Comparison of ENCODE assay signal across 17 mouse cellular contexts in the genomic region with DNA sequence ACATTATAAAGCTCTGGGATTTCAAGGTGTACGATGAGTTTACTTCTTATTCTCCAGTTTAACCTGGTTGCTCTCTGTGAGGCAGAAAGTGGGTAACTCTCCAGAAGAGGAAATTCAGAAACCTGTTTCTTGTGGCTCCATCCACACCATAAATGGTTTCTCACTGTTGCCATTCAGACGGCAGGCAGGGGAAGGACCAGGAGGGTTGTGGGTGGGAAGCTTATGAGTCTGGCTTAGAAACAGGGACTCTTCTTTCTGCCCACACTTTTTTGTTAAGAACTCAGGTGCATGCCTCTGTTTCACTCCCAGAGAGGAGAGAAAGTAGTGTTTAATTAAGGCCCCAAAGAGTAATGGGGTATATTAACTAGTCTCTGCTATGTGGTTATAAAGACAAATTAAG.
"Had no signal": no experiment of that assay in that cellular context is flagged by ENCODE, and none has a peak within 500 bp of the region (broad histone marks: within the 10 kb centered on the region; RNA-seq: fewer than 3 reads in every experiment).

No protein-coding gene starts in this region.

- DNase-seq: cerebellum, adult 8-10 months; cerebellum, adult 9-10 months; cerebellum, postnatal 36 days had no signal

- H3K27ac ChIP-seq: embryonic facial prominence, embryonic 10.5 days; embryonic facial prominence, embryonic 12.5 days; embryonic facial prominence, embryonic 13.5 days; embryonic facial prominence, embryonic 15.5 days; forebrain, embryonic 10.5 days; forebrain, embryonic 12.5 days; forebrain, embryonic 13.5 days; forebrain, embryonic 15.5 days; gastrocnemius, adult 2 months; heart, adult 2 months had no signal

- ATAC-seq: forebrain, embryonic 14.5 days had no signal

- H3K4me2 ChIP-seq: embryonic facial prominence, embryonic 12.5 days; embryonic facial prominence, embryonic 13.5 days; embryonic facial prominence, embryonic 15.5 days; forebrain, embryonic 12.5 days; forebrain, embryonic 13.5 days; forebrain, embryonic 15.5 days had no signal

- H3K4me3 ChIP-seq: embryonic facial prominence, embryonic 10.5 days; embryonic facial prominence, embryonic 12.5 days; embryonic facial prominence, embryonic 13.5 days; embryonic facial prominence, embryonic 15.5 days; erythroblast, embryonic 14.5 days; forebrain, embryonic 10.5 days; forebrain, embryonic 12.5 days; forebrain, embryonic 13.5 days; forebrain, embryonic 15.5 days; gastrocnemius, adult 2 months; heart, adult 2 months; heart, embryonic 10.5 days had no signal

- H3K4me1 ChIP-seq: embryonic facial prominence, embryonic 12.5 days; embryonic facial prominence, embryonic 13.5 days; forebrain, embryonic 12.5 days had no signal

- H3K9me3 ChIP-seq: embryonic facial prominence, embryonic 10.5 days; embryonic facial prominence, embryonic 12.5 days; embryonic facial prominence, embryonic 13.5 days; embryonic facial prominence, embryonic 15.5 days; forebrain, embryonic 10.5 days; forebrain, embryonic 12.5 days; forebrain, embryonic 13.5 days; forebrain, embryonic 15.5 days; heart, embryonic 10.5 days had no signal

- H3K36me3 ChIP-seq: embryonic facial prominence, embryonic 10.5 days; embryonic facial prominence, embryonic 12.5 days; embryonic facial prominence, embryonic 13.5 days; embryonic facial prominence, embryonic 15.5 days; forebrain, embryonic 10.5 days; forebrain, embryonic 12.5 days; forebrain, embryonic 15.5 days; heart, embryonic 10.5 days had no signal

- H3K9ac ChIP-seq: embryonic facial prominence, embryonic 12.5 days; embryonic facial prominence, embryonic 13.5 days; embryonic facial prominence, embryonic 15.5 days; forebrain, embryonic 12.5 days; forebrain, embryonic 13.5 days; forebrain, embryonic 15.5 days; forebrain, postnatal 0 days had no signal

- H3K27me3 ChIP-seq: embryonic facial prominence, embryonic 12.5 days; embryonic facial prominence, embryonic 15.5 days; forebrain, embryonic 12.5 days; forebrain, embryonic 13.5 days; forebrain, embryonic 15.5 days had no signal
